Mouse (Mus musculus): Measurements from ENCODE around the gene Ppip5k1. TPM values are rescaled to one million over a fixed set of nuclear protein-coding genes. Genes with fewer than 3 reads are reported as not detected.

Gene Ppip5k1
- polyA plus RNA-seq, 1 experiment from 2014 or later = 3.5 TPM

- 5% methylated on average over 36 of the region's 36 CpGs for WGBS (ENCODE audit: insufficient replicate concordance)
- peaks cover 56% of the 10 kb centered on the region for H3K27me3 ChIP-seq (ENCODE audit: insufficient read depth, low read length)
- no peaks in the 10 kb centered on the region for H3K36me3 ChIP-seq (replicated peaks; ENCODE audit: insufficient read depth, low read length)
- H3K4me3 ChIP-seq (ENCODE audit: low read depth, low read length) = peak overlapping the region; percentile 54
- H3K9me3 ChIP-seq (ENCODE audit: low read length) = no peaks in the 10 kb centered on the region
- DNase-seq = no peak
- no peak overlapping the region for H3K27ac ChIP-seq (ENCODE audit: low read depth)
- peak overlapping the region; percentile 28; the same call in 1 of the 2 replicates for H3K9ac ChIP-seq (replicated peaks)
- H3K4me1 ChIP-seq (ENCODE audit: insufficient read depth) = peaks cover 13% of the 10 kb centered on the region
- H3K4me2 ChIP-seq (ENCODE audit: low read depth, low read length) = peak overlapping the region; percentile 88
- ATAC-seq = no peak; the same call in 1 of the 2 replicates
- TF ChIP-seq EP300 (IDR thresholded peaks at IDR 0.05; ENCODE audit: low read depth) (no peak), CTCF (IDR thresholded peaks at IDR 0.05; ENCODE audit: low read depth) (peak; percentile 32; the same call in 1 of the 2 replicates)
Measured at GRCm38 (mm10) chr2:121289730-121290540, 65.3 kb downstream of the Ppip5k1 start.

- DNase-seq = peak; percentile 89
- Histone ChIP-seq H3K27ac (ENCODE audit: low read depth) (no peak within 1 kb of the TSS), H3K27me3 (ENCODE audit: insufficient read depth, low read length) (peaks cover 48% of the 10 kb centered on the region), H3K4me1 (ENCODE audit: insufficient read depth) (peaks cover 10% of the 10 kb centered on the region), H3K4me3 (ENCODE audit: low read depth, low read length) (peak within 1 kb of the TSS; percentile 54), H3K36me3 (replicated peaks; ENCODE audit: insufficient read depth, low read length) (no peaks in the 10 kb centered on the region), H3K9ac (replicated peaks) (peak within 1 kb of the TSS; percentile 28; the same call in 1 of the 2 replicates), H3K4me2 (ENCODE audit: low read depth, low read length) (peak within 1 kb of the TSS; percentile 88), H3K9me3 (ENCODE audit: low read length) (no peaks in the 10 kb centered on the region)
- 0 out of 2 replicates have a peak, but pooled peaks have one; percentile 2 for TF ChIP-seq CTCF (IDR thresholded peaks at IDR 0.05; ENCODE audit: low read depth)
- no peak for TF ChIP-seq EP300 (IDR thresholded peaks at IDR 0.05; ENCODE audit: low read depth)
- WGBS (ENCODE audit: insufficient replicate concordance) = 2% methylated on average over 48 of the region's 48 CpGs
- peak; percentile 97 for ATAC-seq
Measured at GRCm38 (mm10) chr2:121288901-121289729, 66.1 kb downstream of the Ppip5k1 start, which contains the start of gene Map1a. Map1a (plus strand) TSS chr2:121289600.

GRCm38 (mm10) chr2:121287850-121288249 lies 67.3 kb downstream of the Ppip5k1 start:
- Histone ChIP-seq H3K9ac (replicated peaks) (no peak overlapping the region), H3K36me3 (replicated peaks; ENCODE audit: insufficient read depth, low read length) (no peaks in the 10 kb centered on the region), H3K4me3 (ENCODE audit: low read depth, low read length) (no peak overlapping the region), H3K9me3 (ENCODE audit: low read length) (no peaks in the 10 kb centered on the region), H3K27ac (ENCODE audit: low read depth) (no peak overlapping the region), H3K4me1 (ENCODE audit: insufficient read depth) (peaks cover 10% of the 10 kb centered on the region), H3K4me2 (ENCODE audit: low read depth, low read length) (no peak overlapping the region), H3K27me3 (ENCODE audit: insufficient read depth, low read length) (peaks cover 40% of the 10 kb centered on the region)
- ATAC-seq (no peak), DNase-seq (no peak)
- 66% methylated on average over 2 of the region's 2 CpGs for WGBS (ENCODE audit: insufficient replicate concordance)
- TF ChIP-seq EP300 (IDR thresholded peaks at IDR 0.05; ENCODE audit: low read depth) = no peak
- no peak for TF ChIP-seq CTCF (IDR thresholded peaks at IDR 0.05; ENCODE audit: low read depth)

GRCm38 (mm10) chr2:121271928-121272516 lies 83.2 kb downstream of the Ppip5k1 start:
- Histone ChIP-seq H3K4me1 (ENCODE audit: insufficient read depth) (peaks cover 14% of the 10 kb centered on the region; the same call in 1 of the 2 replicates), H3K9ac (replicated peaks) (peak overlapping the region; percentile 85), H3K4me3 (ENCODE audit: low read depth, low read length) (peak overlapping the region; percentile 99), H3K9me3 (ENCODE audit: low read length) (no peaks in the 10 kb centered on the region), H3K27ac (ENCODE audit: low read depth) (no peak overlapping the region), H3K4me2 (ENCODE audit: low read depth, low read length) (peak overlapping the region; percentile 82), H3K27me3 (ENCODE audit: insufficient read depth, low read length) (no peaks in the 10 kb centered on the region), H3K36me3 (replicated peaks; ENCODE audit: insufficient read depth, low read length) (peaks cover 7% of the 10 kb centered on the region; the same call in 1 of the 2 replicates)
- no peak for TF ChIP-seq CTCF (IDR thresholded peaks at IDR 0.05; ENCODE audit: low read depth)
- TF ChIP-seq EP300 (IDR thresholded peaks at IDR 0.05; ENCODE audit: low read depth) = no peak
- WGBS (ENCODE audit: insufficient replicate concordance) = 36% methylated on average over 4 of the region's 4 CpGs
- DNase-seq (no peak), ATAC-seq (no peak)

GRCm38 (mm10) chr2:121271236-121271927 lies 83.8 kb downstream of the Ppip5k1 start, which contains the start of gene Trp53bp1:
Trp53bp1 (minus strand) TSS chr2:121271407.
- H3K36me3 ChIP-seq (replicated peaks; ENCODE audit: insufficient read depth, low read length) = peaks cover 7% of the 10 kb centered on the region; the same call in 1 of the 2 replicates
- peak within 1 kb of the TSS; percentile 82 for H3K4me2 ChIP-seq (ENCODE audit: low read depth, low read length)
- DNase-seq = peak; percentile 93
- peak within 1 kb of the TSS; percentile 85 for H3K9ac ChIP-seq (replicated peaks)
- TF ChIP-seq CTCF (IDR thresholded peaks at IDR 0.05; ENCODE audit: low read depth) = no peak; the same call in 1 of the 2 replicates
- no peak for TF ChIP-seq EP300 (IDR thresholded peaks at IDR 0.05; ENCODE audit: low read depth)
- ATAC-seq = peak; percentile 99
- 1% methylated on average over 37 of the region's 37 CpGs for WGBS (ENCODE audit: insufficient replicate concordance)
- no peaks in the 10 kb centered on the region for H3K9me3 ChIP-seq (ENCODE audit: low read length)
- 0 out of 2 replicates have a peak within 1 kb of the TSS, but pooled peaks have one; percentile 46 for H3K27ac ChIP-seq (ENCODE audit: low read depth)
- no peaks in the 10 kb centered on the region for H3K27me3 ChIP-seq (ENCODE audit: insufficient read depth, low read length)
- peak within 1 kb of the TSS; percentile 99 for H3K4me3 ChIP-seq (ENCODE audit: low read depth, low read length)
- peaks cover 14% of the 10 kb centered on the region; the same call in 1 of the 2 replicates for H3K4me1 ChIP-seq (ENCODE audit: insufficient read depth)
